Mouse (Mus musculus) stomach, embryonic 16.5 days (tissue): Measurements from ENCODE around the gene Rapgef5. TPM values are rescaled to one million over a fixed set of nuclear protein-coding genes. Genes with fewer than 3 reads are reported as not detected.

ENCODE experiments used
- ATAC-seq: fragments of 200-750 bp; cut with Nextera tagmentation; 2 replicates; pipeline ENCODE4 v1.8.0; 2017; ENCODE audit warnings: moderate number of reproducible peaks, moderate TSS enrichment; ENCODE audit not compliant: insufficient read depth, low FRiP score
- H3K27ac ChIP-seq: fragments of 300-500 bp; sonication (generic); 2 replicates; pipeline ENCODE4 v1.5.1; 2014; ENCODE audit warnings: low read length
- H3K27me3 ChIP-seq: fragments of 300-500 bp; sonication (generic); 2 replicates; pipeline ENCODE4 v1.6.1; 2014; ENCODE audit warnings: low read length, control low read depth, mixed read lengths; ENCODE audit not compliant: control insufficient read depth, insufficient read depth
- H3K36me3 ChIP-seq: fragments of 300-500 bp; sonication (generic); 2 replicates; pipeline ENCODE4 v1.6.1; 2014; ENCODE audit warnings: low read length; ENCODE audit not compliant: control insufficient read depth, insufficient read depth
- H3K4me1 ChIP-seq: fragments of 300-500 bp; sonication (generic); 2 replicates; pipeline ENCODE4 v1.6.1; 2014; ENCODE audit warnings: low read length, control low read depth, mixed read lengths; ENCODE audit not compliant: control insufficient read depth, insufficient read depth
- H3K4me2 ChIP-seq: fragments of 300-500 bp; sonication (generic); 2 replicates; pipeline ENCODE4 v1.6.1; 2014; ENCODE audit warnings: low read depth, low read length, mixed read lengths
- H3K4me3 ChIP-seq: fragments of 300-500 bp; sonication (generic); replicated peaks from 2 replicates; pipeline ENCODE4 v1.5.1; 2014; ENCODE audit warnings: mild to moderate bottlenecking, low read length
- H3K9ac ChIP-seq: fragments of 300-500 bp; sonication (generic); 2 replicates; pipeline ENCODE4 v1.6.1; 2014; ENCODE audit warnings: low read length
- H3K9me3 ChIP-seq: fragments of 300-500 bp; sonication (generic); replicated peaks from 2 replicates; pipeline ENCODE4 v1.6.1; 2016; ENCODE audit warnings: low read length, control low read depth; ENCODE audit not compliant: control insufficient read depth
- WGBS: fragments of 180-500 bp; shearing (Covaris S2); extraction: QIAGEN DNeasy Blood & Tissue Kit; methylation state at CpG from one replicate; pipeline ENCODE4 v1.1.7; 2014; 5-methylcytosine and 5-hydroxymethylcytosine counted together
- polyA plus RNA-seq: library from polyadenylated mRNA; unstranded; fragments of >200 nt; fragmentation: Nextera tagmentation; extraction: Ambion mirVana; gene quantifications from 2 replicates; pipeline ENCODE4 v1.2.1, GENCODE M21; 2015

Gene Rapgef5
- polyA plus RNA-seq, 1 experiment from 2014 or later = 8.3 TPM

- H3K9ac ChIP-seq = no peak overlapping the region
- 81% methylated on average over 5 of the region's 5 CpGs for WGBS
- no peak overlapping the region for H3K4me3 ChIP-seq
- no peaks in the 10 kb centered on the region; the same call in 1 of the 2 replicates for H3K4me1 ChIP-seq
- no peaks in the 10 kb centered on the region for H3K27me3 ChIP-seq
- no peaks in the 10 kb centered on the region for H3K9me3 ChIP-seq
- no peaks in the 10 kb centered on the region for H3K36me3 ChIP-seq
- H3K4me2 ChIP-seq = no peak overlapping the region
- ATAC-seq = no peak
- H3K27ac ChIP-seq = no peak overlapping the region
Measured at GRCm38 (mm10) chr12:117553353-117553752, 37.1 kb downstream of the Rapgef5 start.

GRCm38 (mm10) chr12:117554612-117555063, 38.4 kb downstream of the Rapgef5 start:
- WGBS = 80% methylated on average over 1 of the region's 1 CpGs
- H3K4me1 ChIP-seq = no peaks in the 10 kb centered on the region
- H3K27me3 ChIP-seq = no peaks in the 10 kb centered on the region
- H3K27ac ChIP-seq = peak overlapping the region; percentile 42; the same call in 1 of the 2 replicates
- H3K36me3 ChIP-seq = no peaks in the 10 kb centered on the region
- H3K9ac ChIP-seq = no peak overlapping the region
- H3K9me3 ChIP-seq = no peaks in the 10 kb centered on the region
- ATAC-seq = peak; percentile 78
- H3K4me3 ChIP-seq = no peak overlapping the region
- H3K4me2 ChIP-seq = no peak overlapping the region

- ATAC-seq = 0 out of 2 replicates have a peak, but pooled peaks have one; percentile 53
- Histone ChIP-seq H3K36me3 (no peaks in the 10 kb centered on the region), H3K27ac (peak overlapping the region; percentile 14; the same call in 1 of the 2 replicates), H3K4me2 (0 out of 2 replicates have a peak overlapping the region, but pooled peaks have one; percentile 6), H3K4me1 (no peaks in the 10 kb centered on the region; the same call in 1 of the 2 replicates), H3K4me3 (no peak overlapping the region), H3K9me3 (no peaks in the 10 kb centered on the region), H3K9ac (no peak overlapping the region), H3K27me3 (no peaks in the 10 kb centered on the region)
- WGBS = 59% methylated on average over 11 of the region's 11 CpGs
Measured at GRCm38 (mm10) chr12:117560450-117560849, 44.2 kb downstream of the Rapgef5 start.

GRCm38 (mm10) chr12:117561411-117562059, 45.3 kb downstream of the Rapgef5 start:
- H3K4me2 ChIP-seq = no peak overlapping the region
- H3K9ac ChIP-seq = no peak overlapping the region
- H3K36me3 ChIP-seq = no peaks in the 10 kb centered on the region
- no peaks in the 10 kb centered on the region; the same call in 1 of the 2 replicates for H3K4me1 ChIP-seq
- no peaks in the 10 kb centered on the region for H3K27me3 ChIP-seq
- 68% methylated on average over 6 of the region's 6 CpGs for WGBS
- ATAC-seq = no peak
- no peaks in the 10 kb centered on the region for H3K9me3 ChIP-seq
- H3K4me3 ChIP-seq = no peak overlapping the region
- no peak overlapping the region for H3K27ac ChIP-seq

- ATAC-seq = no peak
Measured at GRCm38 (mm10) chr12:117562085-117562484, 45.8 kb downstream of the Rapgef5 start.

GRCm38 (mm10) chr12:117563859-117564258, 47.6 kb downstream of the Rapgef5 start:
- no peaks in the 10 kb centered on the region for H3K27me3 ChIP-seq
- no peaks in the 10 kb centered on the region for H3K36me3 ChIP-seq
- no peaks in the 10 kb centered on the region; the same call in 1 of the 2 replicates for H3K4me1 ChIP-seq
- H3K9ac ChIP-seq = no peak overlapping the region
- H3K9me3 ChIP-seq = no peaks in the 10 kb centered on the region
- H3K27ac ChIP-seq = no peak overlapping the region
- no peak overlapping the region for H3K4me2 ChIP-seq
- WGBS = 65% methylated on average over 6 of the region's 6 CpGs
- ATAC-seq = no peak
- H3K4me3 ChIP-seq = no peak overlapping the region

More at GRCm38 (mm10) chr12:117562085-117562484, 45.8 kb downstream of the Rapgef5 start:
- 98% methylated on average over 3 of the region's 3 CpGs for WGBS
- Histone ChIP-seq H3K27ac (no peak overlapping the region), H3K9me3 (no peaks in the 10 kb centered on the region), H3K4me3 (no peak overlapping the region), H3K4me1 (no peaks in the 10 kb centered on the region; the same call in 1 of the 2 replicates), H3K27me3 (no peaks in the 10 kb centered on the region), H3K9ac (no peak overlapping the region), H3K36me3 (no peaks in the 10 kb centered on the region), H3K4me2 (no peak overlapping the region)

GRCm38 (mm10) chr12:117566298-117566697, 50.0 kb downstream of the Rapgef5 start:
- Histone ChIP-seq H3K4me3 (no peak overlapping the region), H3K4me2 (no peak overlapping the region), H3K9ac (no peak overlapping the region), H3K27me3 (no peaks in the 10 kb centered on the region), H3K9me3 (no peaks in the 10 kb centered on the region), H3K4me1 (no peaks in the 10 kb centered on the region), H3K36me3 (no peaks in the 10 kb centered on the region), H3K27ac (no peak overlapping the region)
- WGBS = 79% methylated on average over 4 of the region's 4 CpGs
- ATAC-seq = no peak

- Histone ChIP-seq H3K36me3 (no peaks in the 10 kb centered on the region), H3K9me3 (no peaks in the 10 kb centered on the region), H3K27ac (no peak overlapping the region), H3K9ac (no peak overlapping the region), H3K4me2 (no peak overlapping the region), H3K4me3 (no peak overlapping the region), H3K4me1 (no peaks in the 10 kb centered on the region), H3K27me3 (no peaks in the 10 kb centered on the region)
- no peak for ATAC-seq
- WGBS = 36% methylated on average over 2 of the region's 2 CpGs
Measured at GRCm38 (mm10) chr12:117569671-117570070, 53.4 kb downstream of the Rapgef5 start.

GRCm38 (mm10) chr12:117584256-117584655, 68.0 kb downstream of the Rapgef5 start:
- Histone ChIP-seq H3K4me1 (no peaks in the 10 kb centered on the region), H3K4me2 (no peak overlapping the region), H3K4me3 (no peak overlapping the region), H3K27me3 (no peaks in the 10 kb centered on the region), H3K36me3 (no peaks in the 10 kb centered on the region), H3K27ac (no peak overlapping the region), H3K9ac (no peak overlapping the region), H3K9me3 (no peaks in the 10 kb centered on the region)
- 82% methylated on average over 4 of the region's 4 CpGs for whole genome bisulfite sequencing
- ATAC-seq = no peak
